Mouse (Mus musculus) left cerebral cortex, adult 8-10 months (tissue): ENCODE data around the gene Tmc7. TPM values are rescaled to one million over a fixed set of nuclear protein-coding genes. Genes with fewer than 3 reads are reported as not detected.

Source experiments
- DNase-seq, 2 experiments: peaks; one replicate each; pipeline ENCODE4 v3.0.0; 2022; ENCODE audit warnings: low spot score in 2 of 2
- total RNA-seq, 4 experiments: library from RNA; stranded (reverse); gene quantifications; 2 replicates each; pipeline ENCODE4 v1.2.4; 2022

Gene Tmc7
- total RNA-seq, 4 experiments from 2014 or later: 15.2 to 20.8 (median 17.5) TPM

GRCm38 (mm10) chr7:118503844-118504243 is 80.7 kb downstream of the Tmc7 start:
- DNase-seq: no peak

DNA sequence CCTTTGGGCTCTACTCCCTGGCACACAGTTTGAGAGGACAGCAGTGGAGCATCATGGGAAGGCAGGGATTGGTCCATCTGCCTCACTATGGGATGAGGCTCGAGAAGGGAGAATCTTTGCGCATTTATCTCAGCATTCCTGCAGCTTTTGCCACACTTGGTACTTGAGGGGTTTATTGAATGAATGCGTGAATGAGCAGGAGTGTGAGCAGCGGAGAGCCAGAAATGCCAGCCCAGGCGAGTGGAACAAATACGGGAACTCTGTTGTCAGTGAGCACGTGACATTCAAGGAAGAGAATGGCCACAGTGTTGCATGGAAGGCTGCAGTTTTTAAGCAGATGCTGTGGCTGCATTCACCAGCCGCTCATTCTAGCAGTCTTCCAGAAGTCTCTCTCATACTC is 82.2 kb downstream of the Tmc7 start:
- DNase-seq: no peak

DNA sequence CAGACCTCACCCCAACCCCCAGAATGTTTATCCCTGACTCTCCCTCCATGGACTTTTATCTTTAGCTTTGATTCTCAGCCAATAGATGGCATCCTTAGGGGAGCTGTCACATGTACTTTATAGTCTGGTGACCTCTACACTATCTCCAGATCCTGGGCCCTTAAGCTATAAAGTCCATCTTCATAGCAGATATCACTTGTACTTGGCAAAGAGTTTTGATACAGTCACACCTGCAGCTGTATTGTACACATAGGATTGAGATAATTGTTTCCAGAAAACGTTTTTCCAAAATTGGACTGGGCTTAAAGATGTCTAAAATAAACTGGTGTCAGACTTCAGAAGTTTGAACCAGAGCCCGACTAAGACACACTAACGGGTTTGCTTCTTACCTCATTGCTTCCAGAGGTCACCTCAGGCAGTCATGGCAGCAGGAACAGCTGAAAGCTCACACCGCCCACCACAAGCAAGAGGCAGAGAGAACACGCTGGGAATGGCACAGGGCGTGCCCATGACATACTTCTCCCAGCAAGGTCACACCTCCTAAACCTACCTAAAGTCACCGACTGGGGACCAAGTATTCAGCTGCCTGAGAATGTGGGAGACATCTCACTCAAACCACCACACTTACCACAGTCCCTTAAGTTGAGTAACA is 84.6 kb downstream of the Tmc7 start:
- DNase-seq: no peak

- DNase-seq: no peak
Observed at GRCm38 (mm10) chr7:118498984-118499783, 85.4 kb downstream of the Tmc7 start.

GRCm38 (mm10) chr7:118494892-118495579 is 89.5 kb downstream of the Tmc7 start:
- DNase-seq: no peak

GRCm38 (mm10) chr7:118493892-118494291 is 90.6 kb downstream of the Tmc7 start:
- DNase-seq: no peak

- peak in 1 of 2 experiments; percentile 5 for DNase-seq
Observed at GRCm38 (mm10) chr7:118491431-118492147, 92.9 kb downstream of the Tmc7 start, which contains the start of gene Itpripl2. Itpripl2 (minus strand) TSS chr7:118491975.

- no peak for DNase-seq
Observed at GRCm38 (mm10) chr7:118490666-118491430, 93.7 kb downstream of the Tmc7 start.

DNA sequence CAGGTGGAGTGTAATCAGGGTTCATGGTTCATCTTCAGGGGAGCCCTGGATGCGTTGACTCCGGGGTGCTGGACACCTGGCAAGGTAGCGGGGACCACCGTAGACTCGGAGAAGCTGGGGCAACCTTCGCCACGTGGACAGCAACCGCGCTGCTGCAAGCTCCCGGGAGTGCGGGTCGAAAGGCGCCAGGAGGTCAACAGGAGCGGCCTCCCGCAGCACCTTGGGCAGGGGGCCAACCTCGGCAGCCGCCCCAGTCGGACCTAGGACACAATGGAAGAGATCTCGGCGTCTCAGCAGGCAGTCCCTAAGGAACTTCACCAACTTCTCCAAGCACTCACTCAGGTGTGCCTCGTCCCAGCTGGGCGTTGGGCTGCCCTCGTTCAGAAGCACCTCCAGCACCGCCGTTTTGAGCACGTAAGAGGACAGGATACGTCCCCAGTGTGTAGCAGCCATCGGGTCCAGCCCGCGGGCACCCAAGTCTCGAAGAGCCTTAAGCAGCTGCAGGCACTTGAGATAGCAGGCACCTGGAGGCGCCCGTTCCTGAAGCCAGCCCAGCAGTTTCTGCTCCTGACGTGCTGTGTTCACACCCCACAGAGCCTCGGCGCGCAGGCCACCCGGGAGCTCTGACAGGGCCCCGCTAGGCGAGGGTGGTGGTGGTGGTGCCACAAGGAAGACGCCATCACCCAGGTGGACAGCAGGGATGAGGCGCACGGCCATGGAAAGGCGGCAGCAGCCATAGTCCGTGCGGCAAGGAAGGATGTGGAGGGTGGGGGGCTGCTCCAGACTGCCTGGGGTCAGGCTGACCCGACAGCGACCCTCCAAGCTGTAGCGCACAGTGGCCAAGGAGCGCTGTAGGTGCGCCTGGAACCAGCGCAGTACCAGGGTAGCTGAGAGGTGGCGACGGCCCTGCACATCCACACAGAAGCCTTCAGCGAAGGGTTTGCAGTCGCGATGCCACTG is 94.5 kb downstream of the Tmc7 start:
- DNase-seq: no peak

DNA sequence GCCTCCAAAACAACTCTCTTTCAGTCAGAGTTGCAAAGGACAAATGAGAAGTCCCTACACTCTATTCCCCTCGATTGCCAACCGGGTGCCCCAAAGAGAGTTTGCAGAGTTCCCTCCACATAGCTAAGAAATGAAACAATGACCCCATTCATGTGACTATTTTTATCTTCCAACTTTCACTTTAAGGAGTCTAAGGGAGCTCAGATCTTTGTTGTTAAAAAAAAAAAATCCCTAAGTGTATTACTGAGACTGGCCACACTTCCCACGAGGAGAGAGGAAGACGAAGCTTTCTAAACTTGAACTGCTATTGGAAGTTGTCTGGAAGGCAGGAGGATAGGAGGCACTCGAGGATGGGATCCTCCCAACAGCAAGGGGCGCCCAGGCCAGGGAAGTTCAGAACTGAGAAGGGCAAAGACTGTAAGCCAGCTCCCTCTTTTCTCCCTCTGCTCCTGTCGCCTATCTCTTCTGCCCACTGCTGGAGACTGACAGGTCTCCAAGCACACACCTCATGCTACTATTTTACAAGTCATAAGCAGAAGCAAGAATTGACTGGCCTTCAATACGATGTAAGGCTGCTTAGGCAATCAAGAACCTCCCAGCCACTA is 96.4 kb downstream of the Tmc7 start:
- no peak for DNase-seq

GRCm38 (mm10) chr7:118486917-118487316 is 97.6 kb downstream of the Tmc7 start:
- DNase-seq: no peak

Other genes with a start within 250 kb of the Tmc7 start
- gene Syt17, start 136.5 kb downstream of the Tmc7 start, total RNA-seq: 10 to 100 TPM; 35.8 to 48.1 (median 41.5) TPM
- 1 to 10 TPM; 4.1 to 5.3 (median 4.7) TPM for gene Itpripl2, start 92.8 kb downstream of the Tmc7 start, total RNA-seq
- 10 to 100 TPM; 32.8 to 36.3 (median 34.3) TPM for gene Coq7, start 51.4 kb downstream of the Tmc7 start, total RNA-seq
- under 1 TPM in 3 of 4 experiments, not detected in 1; 0.25 to 0.74 (median 0.67) TPM for gene Tmc5, start 12.6 kb upstream of the Tmc7 start, total RNA-seq
- gene Gde1, start 121.0 kb upstream of the Tmc7 start, total RNA-seq: 100 to 1,000 TPM; 218 to 257 (median 233) TPM
- 10 to 100 TPM; 52.1 to 59.6 (median 56.5) TPM for gene Ccp110, start 127.8 kb upstream of the Tmc7 start, total RNA-seq
- 10 to 100 TPM; 56.2 to 72.5 (median 59.8) TPM for gene Vps35l, start 155.5 kb upstream of the Tmc7 start, total RNA-seq